Mouse (Mus musculus) heart, postnatal 10 days (tissue): Measurements from ENCODE around the gene Nsd1. TPM values are rescaled to one million over a fixed set of nuclear protein-coding genes. Genes with fewer than 3 reads are reported as not detected.
"Not testable (repeated sequence)": the region's sequence is repeated elsewhere in the genome, so short reads cannot be mapped to it uniquely, and the experiment has no call there.

Experiments used
- DNase-seq, 2 experiments: peaks; one replicate each; pipeline ENCODE4 v3.0.0; 2021
- intact Hi-C: fragments of 180-260 bp; cut with DNase I; formaldehyde crosslinking; loops from one replicate; pipeline ENCODE4 v1.15.1; 2025
- total RNA-seq, 2 experiments: library from RNA; stranded (reverse); gene quantifications; 2 replicates each; pipeline ENCODE4 v1.2.3; 2021

Nsd1 gene
- total RNA-seq, 2 experiments from 2014 or later: 88.2 to 97.9 TPM

DNA sequence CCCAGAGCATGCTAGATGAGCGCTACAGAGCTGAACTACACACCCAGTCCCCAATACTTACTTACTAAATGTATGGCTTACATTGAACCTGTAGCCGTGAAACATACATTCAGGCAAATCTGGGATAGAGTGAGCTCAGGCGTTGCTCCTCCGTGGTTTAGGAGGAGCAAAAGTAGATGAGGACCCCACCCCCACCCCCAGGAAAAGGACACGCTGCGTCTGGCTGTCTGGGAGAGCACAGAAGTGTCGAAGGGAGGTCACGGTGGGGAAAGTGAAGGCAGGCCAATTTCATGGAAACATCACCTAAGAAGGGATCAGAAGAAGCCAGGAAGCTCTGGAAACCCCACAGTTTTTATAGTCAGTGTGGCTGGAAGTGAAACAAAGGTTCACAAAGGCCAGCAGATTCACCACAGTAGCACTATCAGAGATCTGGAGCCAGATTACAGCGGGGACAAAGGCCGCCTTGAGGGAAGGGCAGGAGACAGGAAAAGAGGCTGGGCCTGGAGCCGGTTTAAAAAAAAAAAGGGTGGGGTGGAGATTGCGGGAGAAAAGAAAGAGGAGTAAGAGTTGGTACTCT, 20.0 kb upstream of the Nsd1 start:
- DNase-seq: no peak
- intact Hi-C loops: loop anchor here (1.0 kb wide), 1 partner anchor 20 kb away; the partner anchor contains the start of gene Nsd1

DNA sequence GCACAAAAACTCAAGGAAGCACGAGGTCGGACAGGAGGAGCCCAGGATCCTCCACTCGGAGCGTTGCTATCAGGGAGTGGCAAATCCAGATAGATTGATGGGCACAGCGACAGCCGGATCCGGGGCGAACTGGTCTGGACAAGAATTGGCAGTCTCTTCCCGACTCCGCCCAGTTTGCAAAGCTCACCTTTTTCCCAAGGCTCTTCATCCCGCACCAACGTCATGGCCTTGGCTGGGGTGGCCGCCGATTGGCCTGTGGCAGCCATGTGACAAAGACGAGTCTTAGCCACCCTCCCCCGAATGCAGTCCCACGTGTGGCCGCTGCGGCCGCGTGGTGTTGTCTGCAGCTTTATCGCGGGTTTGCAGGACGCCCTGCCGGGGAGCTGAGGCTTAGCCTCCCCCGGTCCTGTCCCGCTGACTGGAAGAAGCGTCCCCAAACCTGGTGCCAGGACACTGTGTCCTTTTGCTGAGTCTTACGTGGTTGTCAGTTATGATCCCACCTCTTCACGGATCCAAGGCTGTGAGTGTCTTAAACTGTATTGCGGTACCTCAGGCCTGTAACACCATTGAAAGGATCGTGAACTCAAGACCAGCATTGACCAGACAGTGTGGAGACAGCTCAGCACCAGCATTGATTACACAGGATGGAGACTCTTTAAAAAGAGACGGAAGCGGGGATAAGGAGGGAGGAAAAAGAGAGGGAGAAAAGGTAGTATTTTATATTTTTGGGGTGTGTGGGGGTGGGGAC, 19.3 kb upstream of the Nsd1 start:
- peak; percentile 96 for DNase-seq

DNA sequence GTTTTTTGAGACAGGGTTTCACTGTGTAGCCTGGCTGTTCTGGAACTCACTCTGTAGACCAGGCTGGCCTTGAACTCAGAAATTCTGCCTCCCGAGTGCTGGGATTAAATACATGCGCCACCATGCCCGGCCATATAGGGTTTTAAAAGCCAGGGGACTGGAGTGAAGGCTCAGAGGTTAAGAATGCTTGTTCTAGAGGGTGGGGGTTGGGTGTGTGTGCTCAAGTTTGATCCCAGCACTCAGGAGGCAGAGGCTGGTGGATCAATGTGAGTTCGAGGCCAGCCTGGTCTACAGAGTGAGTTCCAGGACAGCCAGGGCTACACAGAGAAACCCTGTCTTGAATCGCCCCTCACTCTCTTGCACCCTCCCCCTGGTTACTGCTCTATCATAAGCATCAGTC, 18.0 kb upstream of the Nsd1 start:
- intact Hi-C loops: no loop called here
- no peak for DNase-seq

More for the DNA sequence above, 19.3 kb upstream of the Nsd1 start:
- intact Hi-C loops: no loop called here

DNA sequence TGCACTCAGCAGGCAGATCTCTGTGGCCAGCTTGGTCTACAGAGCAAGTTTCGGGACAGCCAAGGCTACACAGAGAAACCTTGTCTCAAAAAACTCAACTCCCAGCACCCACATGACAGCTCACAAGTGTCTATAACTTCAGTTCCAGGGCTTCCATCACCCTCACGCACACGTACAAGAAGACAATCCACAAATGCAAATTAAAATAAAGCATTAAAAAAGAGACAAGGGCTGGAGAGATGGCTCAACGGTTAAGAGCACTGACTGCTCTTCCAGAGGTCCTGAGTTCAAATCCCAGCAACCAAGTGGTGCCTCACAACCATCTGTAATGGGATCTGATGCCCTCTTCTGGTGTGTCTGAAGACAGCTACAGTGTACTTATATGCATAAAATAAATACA, 6.8 kb upstream of the Nsd1 start:
- DNase-seq, intact Hi-C loops: not testable (repeated sequence)

DNA sequence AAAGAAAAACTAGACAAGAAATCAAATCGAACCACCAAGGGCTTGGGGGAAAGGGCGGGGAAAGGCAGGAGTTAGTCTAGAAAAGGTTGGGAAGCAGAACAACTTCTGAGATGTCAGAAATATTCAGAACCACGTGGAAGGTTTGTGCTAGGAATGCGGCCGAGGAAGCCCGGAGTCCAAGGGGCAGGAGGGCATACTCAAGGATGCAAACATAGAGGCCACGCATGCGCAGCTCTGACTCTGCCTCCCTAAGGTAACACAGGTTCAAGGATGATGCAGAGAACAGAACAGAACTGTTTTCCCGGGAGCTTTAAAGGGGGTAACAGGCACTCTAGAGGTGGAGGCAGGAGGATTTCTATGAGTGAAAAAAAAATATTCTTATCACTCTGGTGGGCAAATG, 5.8 kb upstream of the Nsd1 start:
- intact Hi-C loops: no loop called here
- no peak for DNase-seq

DNA sequence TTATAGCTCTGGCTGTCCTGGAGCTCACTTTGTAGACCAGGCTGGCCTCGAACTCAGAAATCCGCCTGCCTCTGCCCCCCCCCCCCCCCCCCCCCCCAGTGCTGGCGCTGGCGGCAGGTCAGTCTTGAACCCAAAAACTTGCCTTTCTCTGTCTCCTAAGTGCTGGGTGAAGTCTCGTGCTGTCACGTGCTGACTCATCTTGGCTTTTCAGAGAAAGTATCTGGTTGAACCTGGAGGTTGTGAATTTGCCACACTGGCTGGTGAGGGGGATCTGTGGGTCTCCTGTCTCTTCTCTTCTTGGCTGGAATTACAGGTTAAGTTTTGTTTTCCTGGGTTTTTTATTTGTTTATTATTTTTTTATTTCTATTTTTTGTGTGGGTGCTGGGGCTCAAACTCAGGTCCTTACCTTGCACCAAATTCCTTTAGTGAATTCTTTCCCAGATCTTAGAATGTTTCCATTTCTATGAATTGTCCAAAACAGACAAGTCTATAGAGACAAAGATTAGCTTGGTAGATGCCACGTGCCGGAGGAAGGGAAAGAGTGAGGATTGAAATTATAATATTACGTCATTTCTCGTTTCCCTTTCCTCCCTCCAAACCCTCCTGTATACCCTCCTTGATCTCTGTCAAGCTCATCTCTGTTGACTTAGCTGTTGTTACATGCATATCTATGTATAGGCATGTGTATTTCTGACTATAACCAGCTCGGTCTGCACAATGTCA, 4.8 kb upstream of the Nsd1 start:
- DNase-seq: no peak
- intact Hi-C loops: no loop called here

DNA sequence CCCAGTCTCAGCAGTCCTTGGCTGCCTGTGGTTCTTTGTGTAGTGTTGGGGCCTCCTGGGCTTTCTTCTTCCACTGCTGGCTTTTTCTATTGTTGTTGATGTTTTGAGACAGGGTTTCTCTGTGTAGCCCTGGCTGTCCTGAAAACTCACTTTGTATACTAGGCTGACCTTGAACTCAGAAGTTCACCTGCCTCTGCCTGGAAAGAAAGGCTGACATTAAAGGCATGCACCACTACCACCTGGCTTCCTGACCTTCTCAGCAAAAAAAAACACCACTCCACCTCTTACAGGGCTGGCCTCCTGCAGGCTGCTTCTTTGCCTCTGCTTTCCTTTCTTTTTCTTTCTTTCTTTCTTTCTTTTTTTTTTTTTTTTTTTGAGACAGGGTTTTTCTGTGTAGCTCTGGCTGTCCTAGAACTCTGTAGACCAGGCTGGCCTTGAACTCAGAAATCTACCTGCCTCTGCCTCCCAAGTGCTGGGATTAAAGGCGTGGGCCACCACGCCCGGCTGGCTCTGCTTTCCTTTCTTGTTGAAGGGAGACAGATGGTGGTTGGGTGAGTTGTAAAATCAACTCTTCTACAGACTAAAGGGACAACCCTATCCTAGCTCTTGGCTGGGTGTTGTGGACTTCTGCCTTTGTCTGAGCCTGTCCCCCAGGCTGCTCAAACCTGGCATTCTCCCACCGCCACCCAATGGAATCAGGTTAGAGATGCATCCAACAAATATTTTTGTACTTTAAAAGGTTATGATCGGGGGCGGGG, 4.0 kb upstream of the Nsd1 start:
- intact Hi-C loops: no loop called here
- no peak for DNase-seq

DNA sequence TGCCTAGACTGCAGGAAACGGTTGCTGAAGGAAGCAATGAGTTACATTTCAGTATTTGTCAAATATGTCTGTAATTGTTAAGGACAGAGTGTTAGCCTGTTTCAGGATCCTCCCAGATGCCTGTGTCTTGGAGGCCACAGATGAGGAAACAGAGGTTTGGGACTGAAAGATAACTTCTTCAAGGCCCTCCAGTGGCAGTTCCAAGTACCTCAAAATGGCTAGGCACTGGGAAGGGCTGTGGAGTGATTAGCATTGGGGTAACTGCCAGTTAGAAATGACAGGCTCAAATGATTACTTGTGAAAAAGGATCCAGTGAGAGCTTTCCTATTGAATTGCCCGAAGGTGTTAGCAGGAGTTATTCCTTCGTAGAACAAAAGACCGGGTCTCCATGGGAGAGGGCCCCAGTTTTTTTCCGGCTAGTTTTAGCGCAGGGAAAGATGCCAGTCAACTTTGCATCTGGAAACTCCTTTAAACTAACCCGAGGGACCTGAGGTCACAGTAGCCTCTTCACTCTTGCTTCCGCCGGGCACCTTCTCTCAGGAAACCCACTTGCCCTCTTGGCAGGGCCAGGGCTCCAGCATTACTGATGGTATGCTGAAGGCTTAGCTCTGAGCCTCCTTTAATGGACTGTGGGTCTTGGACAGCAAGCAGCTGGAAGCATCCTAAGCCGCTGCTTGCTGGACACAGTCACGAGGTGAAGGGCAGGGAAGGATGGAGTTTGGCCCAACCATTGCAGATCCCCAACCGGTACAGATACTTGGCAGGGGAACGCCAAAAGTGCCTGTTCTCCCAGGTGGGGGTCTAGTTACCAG, 539 bp upstream of the Nsd1 start:
- intact Hi-C loops: loop anchor here (1.0 kb wide), 1 partner anchor 20 kb away; no protein-coding TSS in a partner anchor
- peak in 1 of 2 experiments; percentile 12 for DNase-seq

DNA sequence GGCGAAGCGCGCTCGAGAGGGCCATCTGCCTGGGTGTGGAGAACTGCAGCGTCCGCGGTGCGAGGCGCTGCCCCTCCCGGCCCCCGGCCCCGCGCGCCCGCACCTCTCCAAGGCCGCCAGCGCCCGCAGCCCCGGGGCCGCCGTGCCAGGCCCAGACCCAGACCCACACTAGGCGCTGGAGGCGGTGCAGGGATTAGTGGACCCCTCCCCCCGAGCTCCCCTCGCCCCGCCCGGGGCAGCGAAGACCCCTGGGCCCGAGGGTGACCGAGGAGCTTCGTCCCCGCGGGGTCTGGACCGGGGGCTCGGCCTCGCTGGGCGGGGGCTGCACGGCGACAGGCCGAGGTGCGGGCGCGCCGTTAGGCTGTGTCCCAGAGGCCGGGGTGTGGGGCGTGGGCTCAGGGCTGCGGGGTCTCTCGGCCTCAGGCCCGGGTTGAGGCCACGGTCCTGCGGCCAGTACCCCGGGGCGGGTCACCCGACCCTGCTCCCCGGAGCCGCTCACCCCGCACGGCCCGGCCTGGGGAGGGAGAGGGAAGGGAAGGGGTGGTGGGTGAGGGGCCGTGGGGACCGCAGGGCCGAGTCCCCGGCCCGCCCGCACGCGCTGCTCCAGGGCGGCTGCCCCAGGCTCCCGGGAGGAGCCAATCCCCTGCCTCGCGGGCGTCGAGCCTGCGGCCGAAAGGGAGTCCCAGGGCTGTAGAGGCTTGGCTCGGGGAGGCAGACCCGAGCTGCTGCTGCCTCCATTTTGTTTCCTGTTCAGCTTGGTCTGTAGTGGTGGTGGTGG, 800 bp downstream of the Nsd1 start:
- peak; percentile 74 to 83 for DNase-seq
- intact Hi-C loops: loop anchor here (10.0 kb wide), 1 partner anchor 234 kb away; the partner anchor contains the start of gene Grk6

DNA sequence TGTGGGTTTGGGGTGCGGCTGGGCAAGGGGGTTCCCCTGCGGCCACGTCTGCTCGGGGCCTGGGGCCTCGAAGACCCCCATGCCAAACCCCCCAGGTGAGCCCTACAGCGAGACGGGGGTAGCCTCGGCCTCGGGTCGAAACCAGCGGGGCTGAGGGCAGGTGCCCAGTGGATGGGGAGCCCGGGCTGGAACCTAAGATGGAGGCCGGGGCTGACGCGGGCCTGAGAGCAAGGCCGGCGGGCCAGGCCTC, 1.3 kb downstream of the Nsd1 start:
- peak; percentile 85 to 87 for DNase-seq
- intact Hi-C loops: loop anchor here (10.0 kb wide), 1 partner anchor 234 kb away; the partner anchor contains the start of gene Grk6

DNA sequence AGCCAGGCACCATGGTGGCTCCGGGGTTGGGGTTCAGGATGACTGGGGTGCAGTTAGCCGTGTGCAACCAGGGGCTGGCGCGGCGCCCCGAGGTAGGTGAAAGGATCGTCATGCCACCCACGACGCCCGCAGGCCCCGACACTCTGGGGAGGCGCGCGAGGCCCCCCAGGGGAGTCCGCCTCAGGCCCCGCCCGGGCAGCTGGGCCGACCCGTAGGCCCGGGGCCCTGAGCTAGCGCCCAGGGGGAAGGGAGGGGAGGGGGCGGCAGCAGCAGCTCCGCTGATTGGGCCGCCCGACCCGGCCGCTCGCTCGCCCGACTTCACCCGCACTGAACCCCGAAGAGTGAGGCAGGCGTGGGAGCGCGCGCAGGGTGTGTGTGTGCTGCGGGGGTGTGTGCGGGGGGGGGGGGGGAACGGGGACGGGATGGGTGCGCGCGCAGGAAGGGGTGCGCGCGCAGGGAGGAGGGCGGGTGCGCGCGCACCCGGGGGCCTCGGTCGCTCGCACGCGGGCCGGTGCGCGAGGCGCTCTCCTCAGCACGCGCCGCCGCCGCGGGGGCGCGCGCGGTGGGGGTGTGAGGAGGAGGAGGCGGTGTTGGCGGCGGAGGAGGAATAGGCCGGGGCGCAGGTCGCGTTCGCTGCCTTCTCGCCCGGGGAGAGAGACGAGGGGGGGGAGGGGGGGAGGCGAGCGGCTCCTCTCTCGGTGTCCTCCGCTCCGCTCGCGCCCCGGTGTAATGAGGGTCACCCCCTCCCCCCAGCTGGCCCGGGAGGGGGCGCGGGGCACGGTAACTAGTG, 1.8 kb downstream of the Nsd1 start:
- intact Hi-C loops: loop anchor here (10.0 kb wide), 1 partner anchor 233 kb away; the partner anchor contains the start of gene Grk6
- DNase-seq: peak; percentile 89

DNA sequence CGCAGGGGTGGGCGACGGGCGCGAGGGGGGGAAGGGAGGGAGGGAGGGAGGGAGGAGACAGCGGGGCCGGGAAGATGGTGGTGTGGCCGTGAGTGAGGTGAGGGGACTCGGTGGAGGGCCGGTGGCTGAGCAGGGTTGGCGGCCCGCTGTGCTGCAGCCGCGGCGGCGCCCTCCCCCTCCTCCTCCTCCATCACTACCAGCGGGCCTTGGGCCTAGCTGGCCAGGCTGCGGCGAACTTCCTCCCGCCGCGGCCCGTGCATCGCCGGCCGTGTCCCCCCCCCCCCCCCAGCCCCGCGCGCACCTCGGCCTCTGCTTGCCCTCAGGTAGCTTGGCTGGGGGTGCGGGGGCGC, 2.4 kb downstream of the Nsd1 start:
- intact Hi-C loops: loop anchor here (10.0 kb wide), 1 partner anchor 233 kb away; the partner anchor contains the start of gene Grk6

DNA sequence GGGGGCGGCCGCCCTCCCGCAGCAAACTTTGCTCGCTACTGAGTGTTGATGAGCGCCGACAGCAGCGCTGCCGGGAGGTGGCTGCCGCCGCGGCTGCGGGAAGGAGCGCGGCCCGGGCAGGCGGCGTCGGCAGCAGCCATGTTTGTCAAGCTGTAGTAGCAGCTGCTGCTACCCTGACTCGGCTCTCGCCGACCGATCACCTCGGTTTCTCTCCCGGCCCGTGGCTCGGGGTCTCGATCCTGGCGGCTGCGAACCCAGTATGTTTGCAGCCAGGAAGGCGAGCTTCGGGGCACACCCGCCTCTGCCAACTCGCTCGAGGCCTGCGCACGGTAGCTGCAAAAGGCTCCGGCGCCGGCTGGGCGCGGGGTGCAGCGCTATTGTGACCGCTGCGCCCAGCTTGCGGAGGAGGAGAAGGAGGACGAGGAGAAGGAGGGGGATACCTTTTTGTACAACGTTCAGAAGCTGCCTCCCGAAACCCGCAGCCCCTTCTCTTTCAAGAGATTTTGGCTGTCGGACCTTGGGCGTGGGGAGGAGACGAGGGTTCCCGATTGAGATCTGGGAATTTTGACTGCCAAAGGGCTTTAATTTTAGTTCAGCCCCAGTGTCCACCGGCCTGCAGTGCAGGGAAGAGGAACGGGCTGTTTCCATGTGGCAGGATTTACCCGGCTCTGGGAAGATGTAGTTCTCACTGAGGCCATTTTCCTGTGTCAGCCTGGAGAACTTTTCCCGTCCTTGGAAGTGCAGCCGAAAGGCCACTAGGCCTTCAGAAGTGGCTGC, 3.0 kb downstream of the Nsd1 start:
- intact Hi-C loops: loop anchor here (10.0 kb wide), 1 partner anchor 232 kb away; the partner anchor contains the start of gene Grk6
- DNase-seq: peak; percentile 81 to 86

More for the DNA sequence above, 2.4 kb downstream of the Nsd1 start:
- DNase-seq: peak in 1 of 2 experiments; percentile 73

DNA sequence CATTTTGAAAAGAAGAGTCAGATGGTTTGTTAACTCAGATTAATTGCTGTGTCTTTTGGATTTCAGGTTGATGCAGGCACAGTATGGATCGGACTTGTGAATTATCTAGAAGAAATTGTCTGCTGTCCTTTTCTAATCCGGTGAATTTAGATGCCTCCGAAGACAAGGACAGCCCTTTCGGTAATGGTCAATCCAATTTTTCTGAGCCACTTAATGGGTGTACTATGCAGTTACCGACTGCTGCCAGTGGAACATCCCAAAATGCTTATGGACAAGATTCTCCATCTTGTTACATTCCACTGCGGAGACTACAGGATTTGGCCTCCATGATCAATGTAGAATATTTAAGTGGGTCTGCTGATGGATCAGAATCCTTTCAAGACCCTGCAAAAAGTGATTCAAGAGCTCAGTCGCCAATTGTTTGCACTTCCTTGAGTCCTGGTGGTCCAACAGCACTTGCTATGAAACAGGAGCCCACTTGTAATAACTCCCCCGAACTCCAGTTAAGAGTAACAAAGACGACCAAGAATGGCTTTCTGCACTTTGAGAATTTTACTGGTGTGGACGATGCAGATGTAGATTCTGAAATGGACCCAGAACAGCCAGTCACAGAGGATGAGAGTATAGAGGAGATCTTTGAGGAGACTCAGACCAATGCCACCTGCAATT, 3.7 kb downstream of the Nsd1 start:
- no peak for DNase-seq
- intact Hi-C loops: loop anchor here (10.0 kb wide), 1 partner anchor 232 kb away; the partner anchor contains the start of gene Grk6

DNA sequence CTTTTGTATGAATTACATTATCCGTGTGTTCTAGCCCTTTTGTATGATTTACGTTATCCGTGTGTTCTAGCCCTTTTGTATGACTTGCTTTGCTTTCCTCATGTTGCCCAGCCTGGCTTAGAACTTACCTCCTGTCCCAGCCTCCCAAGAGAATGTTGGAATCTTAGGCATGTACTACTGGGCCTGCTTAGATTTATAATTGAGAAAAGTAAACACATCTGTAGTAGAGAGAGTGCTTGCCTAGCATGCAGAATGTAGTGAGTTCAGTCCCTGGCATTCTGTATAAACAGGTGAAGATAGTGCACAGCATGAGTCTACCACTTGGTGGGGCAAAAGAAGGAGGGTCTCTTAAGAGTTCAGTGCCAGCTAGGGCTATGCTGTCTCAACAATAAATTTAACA, 14.8 kb downstream of the Nsd1 start:
- DNase-seq: no peak
- intact Hi-C loops: no loop called here

DNA sequence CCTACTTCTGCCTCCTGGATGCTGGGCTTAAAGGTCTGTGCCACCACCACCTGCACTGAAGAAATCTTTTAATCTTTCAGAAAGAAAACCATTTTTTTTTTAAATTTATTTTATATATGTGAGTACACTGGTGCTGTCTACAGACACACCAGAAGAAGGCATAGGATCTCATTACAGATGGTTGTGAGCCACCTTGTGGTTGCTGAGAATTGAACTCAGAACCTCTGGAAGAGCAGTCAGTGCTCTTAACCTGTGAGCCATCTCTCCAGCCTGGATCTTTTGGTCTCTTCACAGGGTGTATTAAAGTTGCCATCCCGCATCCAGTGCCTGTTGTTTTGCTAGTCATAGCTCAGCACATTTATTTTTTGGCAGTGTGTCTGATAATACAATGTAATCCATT, 21.1 kb downstream of the Nsd1 start:
- no peak for DNase-seq
- intact Hi-C loops: loop anchor here (2.0 kb wide), 1 partner anchor 16 kb away; no protein-coding TSS in a partner anchor

DNA sequence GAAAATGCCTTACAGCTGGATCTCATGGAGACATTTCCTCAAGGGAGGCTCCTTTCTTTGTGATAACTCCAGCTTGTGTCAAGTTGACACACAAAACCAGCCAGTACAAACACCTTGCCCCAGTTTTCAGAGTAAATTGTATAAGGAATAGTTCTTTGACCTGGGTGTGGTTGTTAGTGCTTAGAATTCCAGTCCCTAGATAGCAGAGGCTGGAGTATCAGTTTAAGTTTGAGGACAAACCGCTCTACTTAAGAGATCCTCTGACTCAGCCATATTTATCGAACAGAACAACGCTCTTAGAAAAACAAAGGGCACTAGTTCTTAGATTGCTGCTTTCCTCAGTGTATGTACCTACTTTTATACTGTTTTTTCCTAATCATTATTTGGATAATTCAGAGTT, 33.6 kb downstream of the Nsd1 start:
- no peak for DNase-seq
- intact Hi-C loops: no loop called here
